Mouse (Mus musculus) liver, postnatal 0 days (tissue): ENCODE measurements around the gene St6galnac5. TPM values are rescaled to one million over a fixed set of nuclear protein-coding genes. Genes with fewer than 3 reads are reported as not detected.

ENCODE experiments used
- ATAC-seq: fragments of 200-750 bp; cut with Nextera tagmentation; 2 replicates; pipeline ENCODE4 v1.8.0; 2017; ENCODE audit warnings: mild to moderate bottlenecking, moderate library complexity
- DNase-seq: peaks from one replicate; pipeline ENCODE4 v3.0.0-alpha.2; 2016
- H3K27ac ChIP-seq: fragments of 300-500 bp; sonication (generic); 2 replicates; pipeline ENCODE4 v1.5.1; 2014; ENCODE audit warnings: antibody characterized with exemption, moderate library complexity, mild to moderate bottlenecking, low read depth
- H3K27me3 ChIP-seq: fragments of 300-500 bp; sonication (generic); 2 replicates; pipeline ENCODE4 v1.6.1; 2014; ENCODE audit warnings: low read length, control low read depth, mixed read lengths; ENCODE audit not compliant: insufficient read depth
- H3K36me3 ChIP-seq: fragments of 300-500 bp; sonication (generic); replicated peaks from 2 replicates; pipeline ENCODE4 v1.6.1; 2014; ENCODE audit warnings: mild to moderate bottlenecking, control low read depth, low read length, moderate library complexity, mixed read lengths; ENCODE audit not compliant: insufficient read depth
- H3K4me1 ChIP-seq: fragments of 300-500 bp; sonication (generic); 2 replicates; pipeline ENCODE4 v1.6.1; 2014; ENCODE audit warnings: antibody characterized with exemption, mild to moderate bottlenecking, control low read depth; ENCODE audit not compliant: insufficient read depth
- H3K4me2 ChIP-seq: fragments of 300-500 bp; sonication (generic); 2 replicates; pipeline ENCODE4 v1.6.1; 2014; ENCODE audit warnings: low read depth, mild to moderate bottlenecking, low read length, moderate library complexity, mixed read lengths
- H3K4me3 ChIP-seq: fragments of 300-500 bp; sonication (generic); 2 replicates; pipeline ENCODE4 v1.5.1; 2014; ENCODE audit warnings: low read depth, low read length
- H3K9ac ChIP-seq: fragments of 300-500 bp; sonication (generic); replicated peaks from 2 replicates; pipeline ENCODE4 v1.6.1; 2014; ENCODE audit warnings: mild to moderate bottlenecking, moderate library complexity
- H3K9me3 ChIP-seq: fragments of 300-500 bp; sonication (generic); 2 replicates; pipeline ENCODE4 v1.6.1; 2016; ENCODE audit warnings: mild to moderate bottlenecking, control low read depth, low read length, mixed read lengths
- CTCF ChIP-seq: sonication (generic); IDR thresholded peaks from 2 replicates; pipeline ENCODE4 v1.5.1; 2016; ENCODE audit warnings: antibody characterized with exemption, low read depth
- EP300 ChIP-seq: IDR thresholded peaks from 2 replicates; pipeline ENCODE4 v1.6.1; 2016; ENCODE audit warnings: antibody characterized with exemption, low read depth, mild to moderate bottlenecking
- WGBS: fragments of 180-500 bp; shearing (Covaris S2); extraction: QIAGEN DNeasy Blood & Tissue Kit; methylation state at CpG from one replicate; pipeline ENCODE4 v1.1.7; 2014; ENCODE audit not compliant: insufficient replicate concordance; 5-methylcytosine and 5-hydroxymethylcytosine counted together
- polyA plus RNA-seq: library from polyadenylated mRNA; unstranded; fragments of >200 nt; fragmentation: Nextera tagmentation; extraction: Ambion mirVana; gene quantifications from 2 replicates; pipeline ENCODE4 v1.2.1, GENCODE M21; 2015

St6galnac5 gene
- polyA plus RNA-seq, 1 experiment from 2014 or later = 0.02 TPM

DNA sequence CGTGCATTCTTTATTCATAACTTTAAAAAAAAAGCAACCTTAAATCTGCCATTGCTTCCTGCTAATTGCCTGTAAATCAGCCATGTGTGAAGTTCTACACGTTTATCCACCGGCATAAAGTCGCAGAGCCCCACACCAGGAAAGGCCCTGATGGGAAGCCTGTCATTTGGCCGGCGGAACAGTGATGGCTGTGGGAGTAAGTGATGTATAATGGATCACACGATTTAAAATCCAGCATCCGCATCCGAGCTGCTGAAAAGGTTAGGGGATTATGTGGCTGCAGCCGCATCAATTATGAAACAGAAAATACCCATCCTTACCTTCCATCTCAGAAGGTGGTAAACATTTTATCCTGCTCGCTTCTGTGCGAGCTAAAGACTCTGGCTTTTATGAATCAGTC lies 110.0 kb downstream of the St6galnac5 start:
- H3K4me2 ChIP-seq = no peak overlapping the region
- TF ChIP-seq CTCF (no peak), EP300 (no peak)
- no peak overlapping the region for H3K9ac ChIP-seq
- H3K27me3 ChIP-seq = no peaks in the 10 kb centered on the region
- 80% methylated on average over 12 of the region's 12 CpGs for WGBS
- H3K4me1 ChIP-seq = no peaks in the 10 kb centered on the region
- no peak overlapping the region for H3K27ac ChIP-seq
- no peaks in the 10 kb centered on the region for H3K36me3 ChIP-seq
- no peak overlapping the region for H3K4me3 ChIP-seq
- DNase-seq (no peak), ATAC-seq (no peak)
- no peaks in the 10 kb centered on the region for H3K9me3 ChIP-seq

DNA sequence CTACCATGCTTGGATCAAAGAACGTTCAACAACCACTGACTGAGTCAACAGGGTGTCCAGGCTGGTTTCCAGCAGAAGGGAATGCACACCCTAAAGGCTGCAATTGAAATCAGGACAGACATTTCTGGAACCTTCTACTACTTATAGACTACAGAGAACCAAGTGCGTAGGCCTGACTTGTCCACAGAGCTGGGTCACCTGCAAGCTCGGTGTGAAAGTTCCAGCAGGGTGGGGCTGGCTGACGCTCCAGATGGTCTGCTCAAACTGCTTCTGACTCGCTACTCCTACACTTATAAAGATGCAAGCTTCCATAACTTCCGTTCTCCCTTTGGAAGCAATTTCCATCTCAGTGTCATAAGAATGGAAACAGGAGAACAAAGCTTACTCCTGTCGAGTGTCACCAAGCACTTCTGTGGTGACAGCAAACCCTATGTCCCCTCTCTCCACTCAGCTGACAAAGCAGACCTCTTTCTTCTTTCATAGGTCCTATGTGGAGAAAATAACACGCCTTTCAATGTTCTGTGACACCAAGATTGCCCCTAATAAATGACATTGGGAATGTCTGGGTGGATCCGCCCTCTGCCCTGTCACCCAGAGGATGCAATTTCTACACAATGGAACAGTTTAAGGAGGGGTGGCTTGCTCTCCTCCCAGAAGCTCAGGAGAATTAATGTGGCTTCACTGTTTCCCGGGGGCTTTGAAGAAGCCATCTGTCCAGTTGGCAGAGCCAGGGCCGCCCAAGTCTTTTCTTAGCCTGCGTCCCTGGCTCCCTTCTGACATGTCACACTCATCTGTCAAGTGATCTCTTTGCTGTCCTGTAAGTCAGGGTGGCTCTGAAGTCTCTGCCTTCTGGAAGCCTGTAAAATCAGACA lies 114.2 kb downstream of the St6galnac5 start:
- Histone ChIP-seq H3K9ac (no peak overlapping the region), H3K4me1 (no peaks in the 10 kb centered on the region), H3K9me3 (no peaks in the 10 kb centered on the region), H3K27me3 (no peaks in the 10 kb centered on the region), H3K27ac (no peak overlapping the region), H3K36me3 (no peaks in the 10 kb centered on the region), H3K4me2 (no peak overlapping the region), H3K4me3 (no peak overlapping the region)
- ATAC-seq = no peak
- TF ChIP-seq EP300 (no peak), CTCF (no peak)
- 74% methylated on average over 12 of the region's 12 CpGs for WGBS
- no peak for DNase-seq

DNA sequence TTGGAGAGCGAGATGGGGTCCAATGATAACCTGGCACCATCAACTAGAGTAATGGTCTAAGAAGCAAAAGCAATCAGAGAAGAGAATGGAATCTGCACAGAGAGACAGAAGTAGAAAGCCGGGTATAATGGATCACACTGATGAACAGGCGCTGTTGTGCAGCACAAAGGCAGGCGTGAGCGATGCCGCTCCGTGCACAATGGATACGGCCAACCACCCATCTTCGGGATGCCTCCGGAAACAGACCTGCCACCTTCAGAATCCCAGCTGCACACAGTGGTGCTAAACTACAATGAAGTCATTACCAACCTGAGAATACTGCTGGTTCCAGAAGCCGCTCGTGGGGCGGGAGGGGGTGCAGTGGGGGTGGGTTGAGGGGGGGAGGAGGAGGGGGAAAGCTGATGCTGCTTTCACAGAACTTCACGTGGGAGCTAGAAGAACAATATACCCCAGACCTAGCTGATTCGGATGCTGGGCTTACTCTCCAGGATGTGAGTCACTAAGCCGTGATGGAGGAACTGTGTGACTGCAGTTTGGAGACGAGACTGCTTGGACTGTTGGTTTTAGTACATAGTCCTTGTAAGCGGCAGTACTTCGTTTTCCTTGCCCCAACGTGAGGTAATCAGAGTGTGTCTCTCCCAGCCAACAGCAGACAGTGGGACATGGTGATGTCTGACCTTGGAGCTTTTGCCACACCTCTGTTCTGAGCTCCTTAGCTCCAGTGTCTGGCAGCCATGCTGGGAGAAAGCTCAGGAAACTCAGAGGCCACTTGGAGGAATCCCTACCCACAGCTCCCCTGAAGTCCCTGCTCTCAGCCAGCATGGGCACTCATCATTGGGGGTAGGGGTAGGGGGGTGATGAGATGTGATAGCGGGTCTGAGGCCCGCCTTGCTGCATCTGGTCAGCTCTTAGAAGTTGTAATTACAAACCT lies 115.7 kb downstream of the St6galnac5 start:
- Histone ChIP-seq H3K9ac (no peak overlapping the region), H3K4me2 (no peak overlapping the region), H3K4me3 (no peak overlapping the region), H3K36me3 (no peaks in the 10 kb centered on the region), H3K27me3 (no peaks in the 10 kb centered on the region), H3K9me3 (no peaks in the 10 kb centered on the region), H3K27ac (no peak overlapping the region), H3K4me1 (no peaks in the 10 kb centered on the region)
- TF ChIP-seq EP300 (no peak), CTCF (no peak)
- WGBS = 74% methylated on average over 22 of the region's 22 CpGs
- DNase-seq (no peak), ATAC-seq (no peak)

DNA sequence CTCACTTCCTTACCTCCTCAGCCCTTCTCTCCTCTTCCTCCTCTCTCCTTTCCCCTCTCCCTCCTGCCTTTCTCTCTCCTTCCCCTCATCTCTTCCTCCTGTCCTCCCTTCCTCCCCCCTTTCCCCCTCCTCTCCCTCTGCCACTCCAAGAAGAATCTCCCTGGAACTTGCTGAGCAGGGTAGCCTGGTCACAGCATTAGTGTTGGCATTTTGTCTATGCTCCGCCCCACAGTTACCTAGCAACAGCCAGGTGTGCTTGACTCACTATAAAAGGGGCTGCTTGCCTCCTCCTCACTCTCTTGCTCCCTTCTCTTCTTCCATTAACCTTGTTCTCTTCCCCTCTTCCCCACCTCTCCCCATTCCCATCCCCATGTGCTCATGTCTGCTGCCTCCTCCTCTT lies 120.1 kb downstream of the St6galnac5 start:
- no peak overlapping the region for H3K4me2 ChIP-seq
- 81% methylated on average over 1 of the region's 1 CpGs for WGBS
- H3K9ac ChIP-seq = no peak overlapping the region
- no peaks in the 10 kb centered on the region for H3K36me3 ChIP-seq
- TF ChIP-seq EP300 (no peak), CTCF (no peak)
- H3K4me3 ChIP-seq = no peak overlapping the region
- H3K27ac ChIP-seq = no peak overlapping the region
- no peaks in the 10 kb centered on the region for H3K27me3 ChIP-seq
- DNase-seq (no peak), ATAC-seq (no peak)
- H3K4me1 ChIP-seq = no peaks in the 10 kb centered on the region
- H3K9me3 ChIP-seq = no peaks in the 10 kb centered on the region

DNA sequence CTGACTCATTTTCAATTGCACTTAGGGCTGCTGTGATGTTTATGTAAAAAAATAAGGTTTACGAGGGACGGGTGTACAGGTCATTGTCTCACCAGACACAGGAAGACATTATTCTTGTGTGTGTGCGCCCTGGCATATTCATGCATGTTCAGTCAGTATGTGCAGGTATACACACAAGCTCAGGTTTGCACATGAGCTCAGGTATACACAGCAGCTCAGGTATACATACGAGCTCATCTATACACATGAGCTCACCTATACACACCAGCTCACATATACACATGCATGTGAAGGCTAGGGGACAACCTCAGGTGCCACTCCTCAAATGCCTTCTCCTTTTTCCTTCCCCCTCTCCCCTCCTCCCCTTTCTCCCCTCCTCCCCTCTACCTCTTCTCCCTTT lies 120.6 kb downstream of the St6galnac5 start:
- no peak overlapping the region for H3K4me3 ChIP-seq
- WGBS = 70% methylated on average over 4 of the region's 4 CpGs
- no peaks in the 10 kb centered on the region for H3K36me3 ChIP-seq
- ATAC-seq (no peak), DNase-seq (no peak)
- H3K27me3 ChIP-seq = no peaks in the 10 kb centered on the region
- no peak overlapping the region for H3K4me2 ChIP-seq
- no peaks in the 10 kb centered on the region for H3K4me1 ChIP-seq
- no peak overlapping the region for H3K9ac ChIP-seq
- no peak for TF ChIP-seq CTCF
- TF ChIP-seq EP300 = no peak
- no peak overlapping the region for H3K27ac ChIP-seq
- no peaks in the 10 kb centered on the region for H3K9me3 ChIP-seq

DNA sequence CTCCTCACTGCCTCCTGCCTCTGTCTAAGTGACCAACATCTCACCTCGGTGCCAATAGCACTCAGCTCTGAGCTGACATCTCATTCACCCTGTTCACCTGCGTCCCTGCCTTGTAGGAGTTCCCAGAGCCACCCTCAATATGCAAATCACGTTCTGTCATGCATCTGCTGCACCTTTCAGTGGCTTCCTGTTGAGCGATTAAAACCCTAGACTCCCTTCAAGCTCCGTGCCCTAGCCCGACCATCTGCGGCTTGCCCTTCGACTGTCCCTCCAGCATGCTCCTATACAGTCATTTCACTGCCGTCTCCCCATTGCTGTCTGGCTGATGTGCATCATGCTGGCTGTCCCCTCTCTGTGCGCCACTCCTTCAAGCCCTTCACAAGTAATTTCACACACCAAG lies 126.0 kb downstream of the St6galnac5 start:
- Histone ChIP-seq H3K4me1 (no peaks in the 10 kb centered on the region), H3K4me2 (no peak overlapping the region), H3K36me3 (no peaks in the 10 kb centered on the region), H3K27ac (no peak overlapping the region), H3K9ac (no peak overlapping the region), H3K4me3 (no peak overlapping the region), H3K9me3 (no peaks in the 10 kb centered on the region), H3K27me3 (no peaks in the 10 kb centered on the region)
- TF ChIP-seq CTCF = no peak
- no peak for TF ChIP-seq EP300
- WGBS = 56% methylated on average over 10 of the region's 10 CpGs
- no peak for ATAC-seq
- DNase-seq = no peak
